Mouse (Mus musculus) adrenal gland, postnatal 4 days (tissue): ENCODE results near the gene Serpina3c. TPM values are rescaled to one million over a fixed set of nuclear protein-coding genes. Genes with fewer than 3 reads are reported as not detected.
"Not testable (repeated sequence)": the region's sequence is repeated elsewhere in the genome, so short reads cannot be mapped to it uniquely, and the experiment has no call there.

Experiments used
- DNase-seq, 2 experiments: peaks; one replicate each; pipeline ENCODE4 v3.0.0; 2021 to 2022; ENCODE audit warnings: low spot score in 2 of 2, mixed read lengths in 2 of 2
- total RNA-seq, 2 experiments: library from RNA; stranded (reverse); gene quantifications; 2 replicates each; pipeline ENCODE4 v1.2.3; 2021

Serpina3c gene
- total RNA-seq, 2 experiments from 2014 or later, result 2.0 to 3.2 TPM

DNA sequence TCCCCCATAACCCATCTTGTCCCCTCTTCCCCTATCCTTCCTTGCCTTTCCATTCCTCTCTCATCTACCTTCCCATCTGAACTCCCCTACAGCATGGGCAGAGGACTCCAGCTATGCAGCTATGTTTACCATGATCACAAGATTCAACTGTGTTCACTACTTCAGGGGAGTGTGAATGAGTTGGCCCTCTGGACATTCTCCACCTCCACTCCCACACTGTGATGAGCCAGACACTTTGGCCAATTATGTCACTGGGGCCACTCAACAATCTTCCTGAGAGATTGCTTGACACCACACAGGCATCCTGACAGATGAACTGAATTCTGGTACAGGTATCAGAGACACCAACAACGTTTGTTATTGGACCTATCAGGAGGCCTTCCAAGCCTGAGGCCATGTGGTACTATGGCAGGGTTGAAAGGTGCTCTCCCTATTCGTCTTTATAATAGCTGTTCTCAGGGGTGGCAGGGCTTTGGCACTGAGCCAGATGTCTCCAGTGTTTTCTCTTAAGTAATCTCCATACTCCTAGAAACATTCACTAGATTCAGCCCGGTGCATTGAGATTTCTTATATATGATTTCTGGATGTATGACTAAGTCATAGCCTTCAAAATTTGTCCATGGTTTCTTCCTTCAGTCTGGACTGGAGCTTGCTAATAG, 38.6 kb downstream of the Serpina3c start:
- DNase-seq, result no peak

- not testable (repeated sequence) for DNase-seq
These were observed 41.3 kb downstream of the Serpina3c start, which contains the start of gene Serpina3a for GRCm38 (mm10) chr12:104112333-104112732. Gene Serpina3a (plus strand): TSS chr12:104112724.

GRCm38 (mm10) chr12:104108507-104108906, 45.2 kb downstream of the Serpina3c start:
- no peak for DNase-seq

- no peak for DNase-seq
These were observed 46.8 kb downstream of the Serpina3c start for GRCm38 (mm10) chr12:104106919-104107318.

GRCm38 (mm10) chr12:104105847-104106246, 47.8 kb downstream of the Serpina3c start:
- DNase-seq, result no peak

DNA sequence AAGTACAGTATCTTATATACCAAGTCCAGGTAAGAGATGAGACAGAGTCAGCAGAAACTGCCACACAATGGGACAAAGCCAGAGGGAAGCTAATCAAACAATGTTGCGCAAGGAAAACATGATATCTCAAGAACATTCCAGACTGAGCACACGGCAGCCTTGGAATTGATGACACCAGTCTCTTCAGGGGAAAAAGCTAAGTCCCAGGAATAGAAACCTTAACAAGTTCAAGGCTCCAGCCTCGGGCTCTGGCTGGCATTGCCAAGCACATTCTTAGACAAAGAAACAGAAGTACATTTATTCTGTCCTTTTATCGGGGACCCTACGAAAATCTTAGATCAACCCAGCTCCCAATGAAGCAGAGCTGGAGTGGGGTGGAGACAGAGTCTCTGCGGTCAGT, 52.9 kb downstream of the Serpina3c start, which contains the start of gene Serpina5:
Gene Serpina5 (plus strand): TSS at position 346 of the 400 bp plus-strand sequence.
- DNase-seq, result no peak

Other genes with a start within 250 kb of the Serpina3c start
- gene Serpina1c, start 249.0 kb downstream of the Serpina3c start, total RNA-seq, result 100 to 1,000 TPM in 1 of 2 experiments, 1 to 10 TPM in 1; 9.0 to 275 TPM
- 100 to 1,000 TPM in 1 of 2 experiments, 1 to 10 TPM in 1; 8.3 to 423 TPM for gene Serpina1e, start 194.9 kb downstream of the Serpina3c start, total RNA-seq
- 10 to 100 TPM in 1 of 2 experiments, under 1 TPM in 1; 0.53 to 23.8 TPM for gene Serpina11, start 163.9 kb downstream of the Serpina3c start, total RNA-seq
- under 1 TPM in 1 of 2 experiments, not detected in 1; 0.17 TPM for gene Serpina9, start 140.1 kb downstream of the Serpina3c start, total RNA-seq
- gene Serpina12, start 109.4 kb downstream of the Serpina3c start, total RNA-seq, result under 1 TPM in 1 of 2 experiments, not detected in 1; 0.08 TPM
- gene Serpina5, start 52.8 kb downstream of the Serpina3c start, total RNA-seq, result under 1 TPM; 0.22 to 0.51 TPM
- gene Serpina3a, start 41.1 kb downstream of the Serpina3c start, total RNA-seq, result not detected
- under 1 TPM in 1 of 2 experiments, not detected in 1; 0.70 TPM for gene Serpina3b, start 25.9 kb downstream of the Serpina3c start, total RNA-seq
- gene Serpina3f, start 60.7 kb upstream of the Serpina3c start, total RNA-seq, result 1 to 10 TPM in 1 of 2 experiments, under 1 TPM in 1; 0.84 to 1.9 TPM
- gene Serpina3g, start 82.4 kb upstream of the Serpina3c start, total RNA-seq, result 10 to 100 TPM; 10.4 to 20.9 TPM
- under 1 TPM; 0.28 to 0.50 TPM for gene Serpina3i, start 109.3 kb upstream of the Serpina3c start, total RNA-seq
- gene Serpina3j, start 160.7 kb upstream of the Serpina3c start, total RNA-seq, result not detected
- gene Serpina3k, start 184.6 kb upstream of the Serpina3c start, total RNA-seq, result 100 to 1,000 TPM in 1 of 2 experiments, 1 to 10 TPM in 1; 2.3 to 117 TPM
- gene Serpina3m, start 184.6 kb upstream of the Serpina3c start, total RNA-seq, result 10 to 100 TPM in 1 of 2 experiments, 1 to 10 TPM in 1; 1.1 to 35.8 TPM